Mouse (Mus musculus) midbrain, embryonic 14.5 days (tissue): ENCODE measurements around the gene Brca1. TPM values are rescaled to one million over a fixed set of nuclear protein-coding genes. Genes with fewer than 3 reads are reported as not detected.
A peak's percentile ranks its signal among the peaks of the same experiment; 100 is the strongest.
"Not testable (repeated sequence)": the region's sequence is repeated elsewhere in the genome, so short reads cannot be mapped to it uniquely, and the experiment has no call there.

ENCODE experiments used
- ATAC-seq: fragments of 200-750 bp; cut with Nextera tagmentation; 2 replicates; pipeline ENCODE4 v1.8.0; 2017; ENCODE audit warnings: moderate number of reproducible peaks, moderate library complexity; ENCODE audit not compliant: low FRiP score, low TSS enrichment
- DNase-seq: peaks from one replicate; pipeline ENCODE4 v3.0.0-alpha.2; 2015
- H3K27ac ChIP-seq: fragments of 300-500 bp; sonication (generic); replicated peaks from 2 replicates; pipeline ENCODE4 v1.5.1; 2014; ENCODE audit warnings: mild to moderate bottlenecking, low read depth, low read length, moderate library complexity
- H3K27me3 ChIP-seq: fragments of 300-500 bp; sonication (generic); 2 replicates; pipeline ENCODE4 v1.6.1; 2014; ENCODE audit warnings: low read length, control low read depth, mixed read lengths; ENCODE audit not compliant: control insufficient read depth, insufficient read depth
- H3K36me3 ChIP-seq: fragments of 300-500 bp; sonication (generic); 2 replicates; pipeline ENCODE4 v1.6.1; 2014; ENCODE audit warnings: low read length, control low read depth; ENCODE audit not compliant: control insufficient read depth, insufficient read depth
- H3K4me1 ChIP-seq: fragments of 300-500 bp; sonication (generic); 2 replicates; pipeline ENCODE4 v1.6.1; 2014; ENCODE audit warnings: mild to moderate bottlenecking, antibody characterized with exemption, low read length, control low read depth; ENCODE audit not compliant: control insufficient read depth, insufficient read depth
- H3K4me2 ChIP-seq: fragments of 300-500 bp; sonication (generic); 2 replicates; pipeline ENCODE4 v1.6.1; 2014; ENCODE audit warnings: mild to moderate bottlenecking, low read length, moderate library complexity
- H3K4me3 ChIP-seq: fragments of 300-500 bp; sonication (generic); replicated peaks from 2 replicates; pipeline ENCODE4 v1.5.1; 2014; ENCODE audit warnings: low read depth, low read length
- H3K9ac ChIP-seq: fragments of 300-500 bp; sonication (generic); replicated peaks from 2 replicates; pipeline ENCODE4 v1.6.1; 2014; ENCODE audit warnings: mild to moderate bottlenecking, low read length, moderate library complexity
- H3K9me3 ChIP-seq: fragments of 300-500 bp; sonication (generic); 2 replicates; pipeline ENCODE4 v1.6.1; 2016; ENCODE audit warnings: low read length, control low read depth, mixed read lengths; ENCODE audit not compliant: control insufficient read depth
- WGBS: fragments of 180-500 bp; shearing (Covaris S2); extraction: QIAGEN DNeasy Blood & Tissue Kit; methylation state at CpG from one replicate; pipeline ENCODE4 v1.1.7; 2014; 5-methylcytosine and 5-hydroxymethylcytosine counted together
- polyA plus RNA-seq: library from polyadenylated mRNA; unstranded; fragments of >200 nt; fragmentation: Nextera tagmentation; extraction: Ambion mirVana; gene quantifications from 2 replicates; pipeline ENCODE4 v1.2.1, GENCODE M21; 2014

Brca1 gene
- polyA plus RNA-seq, 1 experiment from 2014 or later = 4.1 TPM

GRCm38 (mm10) chr11:101471926-101472325 lies 79.8 kb downstream of the Brca1 start:
- Histone ChIP-seq H3K9me3 (no peaks in the 10 kb centered on the region), H3K36me3 (peaks cover 9% of the 10 kb centered on the region), H3K4me2 (no peak overlapping the region), H3K27me3 (no peaks in the 10 kb centered on the region), H3K9ac (no peak overlapping the region), H3K27ac (no peak overlapping the region), H3K4me3 (no peak overlapping the region), H3K4me1 (peaks cover 14% of the 10 kb centered on the region)
- WGBS = 56% methylated on average over 3 of the region's 3 CpGs
- no peak for ATAC-seq
- no peak for DNase-seq

GRCm38 (mm10) chr11:101470206-101470605 lies 81.5 kb downstream of the Brca1 start:
- Histone ChIP-seq H3K4me1 (peaks cover 20% of the 10 kb centered on the region), H3K4me3 (no peak overlapping the region), H3K27ac (no peak overlapping the region), H3K9ac (no peak overlapping the region), H3K9me3 (no peaks in the 10 kb centered on the region), H3K27me3 (no peaks in the 10 kb centered on the region), H3K4me2 (peak overlapping the region; percentile 29), H3K36me3 (peaks cover 9% of the 10 kb centered on the region)
- WGBS = 10% methylated on average over 7 of the region's 7 CpGs
- DNase-seq (no peak), ATAC-seq (no peak)

GRCm38 (mm10) chr11:101469155-101469554 lies 82.6 kb downstream of the Brca1 start:
- Histone ChIP-seq H3K4me3 (peak overlapping the region; percentile 81), H3K36me3 (peaks cover 9% of the 10 kb centered on the region), H3K27ac (no peak overlapping the region), H3K9ac (peak overlapping the region; percentile 79), H3K4me2 (peak overlapping the region; percentile 77), H3K27me3 (no peaks in the 10 kb centered on the region), H3K9me3 (no peaks in the 10 kb centered on the region), H3K4me1 (peaks cover 24% of the 10 kb centered on the region)
- no peak for ATAC-seq
- 62% methylated on average over 4 of the region's 4 CpGs for WGBS
- no peak for DNase-seq

GRCm38 (mm10) chr11:101468731-101469130 lies 83.0 kb downstream of the Brca1 start:
- 4% methylated on average over 13 of the region's 13 CpGs for WGBS
- Histone ChIP-seq H3K9me3 (no peaks in the 10 kb centered on the region), H3K4me2 (peak overlapping the region; percentile 77), H3K9ac (peak overlapping the region; percentile 79), H3K4me1 (peaks cover 28% of the 10 kb centered on the region), H3K36me3 (peaks cover 9% of the 10 kb centered on the region), H3K27me3 (no peaks in the 10 kb centered on the region), H3K4me3 (peak overlapping the region; percentile 81), H3K27ac (peak overlapping the region; percentile 85)
- ATAC-seq (no peak), DNase-seq (no peak)

- peak; percentile 68 for DNase-seq
- under 1% methylated on average over 31 of the region's 31 CpGs for WGBS
- peaks cover 32% of the 10 kb centered on the region for H3K4me1 ChIP-seq
Measured at GRCm38 (mm10) chr11:101468263-101468688, 83.5 kb downstream of the Brca1 start.

GRCm38 (mm10) chr11:101467477-101468262 lies 84.1 kb downstream of the Brca1 start:
- Histone ChIP-seq H3K27ac (peak overlapping the region; percentile 85), H3K4me3 (peak overlapping the region; percentile 81), H3K27me3 (no peaks in the 10 kb centered on the region), H3K9ac (peak overlapping the region; percentile 79), H3K4me1 (peaks cover 37% of the 10 kb centered on the region), H3K4me2 (peak overlapping the region; percentile 77), H3K9me3 (no peaks in the 10 kb centered on the region), H3K36me3 (peaks cover 13% of the 10 kb centered on the region)
- ATAC-seq (peak; percentile 77), DNase-seq (peak; percentile 91)
- WGBS = under 1% methylated on average over 54 of the region's 54 CpGs

More at GRCm38 (mm10) chr11:101468263-101468688, 83.5 kb downstream of the Brca1 start:
- peak overlapping the region; percentile 77 for H3K4me2 ChIP-seq
- peak overlapping the region; percentile 79 for H3K9ac ChIP-seq
- no peaks in the 10 kb centered on the region for H3K27me3 ChIP-seq
- H3K4me3 ChIP-seq = peak overlapping the region; percentile 81
- H3K27ac ChIP-seq = peak overlapping the region; percentile 85
- ATAC-seq = peak; percentile 41
- H3K36me3 ChIP-seq = peaks cover 9% of the 10 kb centered on the region
- H3K9me3 ChIP-seq = no peaks in the 10 kb centered on the region

- H3K9ac ChIP-seq, H3K9me3 ChIP-seq, DNase-seq, H3K27ac ChIP-seq, H3K27me3 ChIP-seq, ATAC-seq: not testable (repeated sequence)
- Histone ChIP-seq H3K4me1 (peaks cover 45% of the 10 kb centered on the region), H3K36me3 (peaks cover 24% of the 10 kb centered on the region), H3K4me2 (peak overlapping the region; percentile 76), H3K4me3 (peak overlapping the region; percentile 98)
- WGBS = 57% methylated on average over 5 of the region's 5 CpGs
Measured at GRCm38 (mm10) chr11:101466552-101466950, 85.2 kb downstream of the Brca1 start.

GRCm38 (mm10) chr11:101465869-101466551 lies 85.7 kb downstream of the Brca1 start, which contains the start of gene Vat1:
Gene Vat1, minus strand, starts transcription at chr11:101466230.
- WGBS = 1% methylated on average over 60 of the region's 60 CpGs
- H3K4me1 ChIP-seq = peaks cover 45% of the 10 kb centered on the region
- peak within 1 kb of the TSS; percentile 90 for H3K9ac ChIP-seq
- no peaks in the 10 kb centered on the region for H3K9me3 ChIP-seq
- H3K4me3 ChIP-seq = peak within 1 kb of the TSS; percentile 98
- peak; percentile 90 for DNase-seq
- H3K27me3 ChIP-seq = no peaks in the 10 kb centered on the region
- peak within 1 kb of the TSS; percentile 77 for H3K4me2 ChIP-seq
- H3K27ac ChIP-seq = peak within 1 kb of the TSS; percentile 91
- ATAC-seq = peak; percentile 62
- H3K36me3 ChIP-seq = peaks cover 27% of the 10 kb centered on the region
